Mouse (Mus musculus) CD4-positive helper T cell, adult 2 months (primary cell): Measurements from ENCODE around the gene Kif1a.
A peak's percentile ranks its signal among the peaks of the same experiment; 100 is the strongest.

Source experiments
- DNase-seq: peaks from one replicate; pipeline ENCODE4 v3.0.0-alpha.2; 2012; ENCODE audit warnings: low read depth, missing footprints, low spot score

The Kif1a gene

DNA sequence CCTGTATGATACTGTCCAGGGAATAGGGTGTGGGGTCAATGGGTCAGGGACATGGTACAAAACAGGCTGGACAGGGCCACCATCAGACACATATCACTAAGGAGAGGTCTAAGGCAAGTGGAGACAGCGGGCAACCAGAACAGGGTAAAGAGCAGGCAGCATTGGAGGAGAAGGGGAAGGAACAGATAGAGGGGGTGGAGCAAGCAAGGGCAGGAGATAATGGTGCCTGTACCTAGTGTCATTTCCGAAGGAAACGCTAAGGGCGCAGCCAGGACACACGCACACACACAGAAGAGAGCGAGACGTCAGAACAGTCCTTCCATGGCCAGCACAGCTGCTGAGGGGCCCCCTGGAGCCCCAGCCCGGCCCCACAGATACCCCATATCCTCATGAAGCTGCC lies 75.2 kb downstream of the Kif1a start:
- DNase-seq: no peak

DNA sequence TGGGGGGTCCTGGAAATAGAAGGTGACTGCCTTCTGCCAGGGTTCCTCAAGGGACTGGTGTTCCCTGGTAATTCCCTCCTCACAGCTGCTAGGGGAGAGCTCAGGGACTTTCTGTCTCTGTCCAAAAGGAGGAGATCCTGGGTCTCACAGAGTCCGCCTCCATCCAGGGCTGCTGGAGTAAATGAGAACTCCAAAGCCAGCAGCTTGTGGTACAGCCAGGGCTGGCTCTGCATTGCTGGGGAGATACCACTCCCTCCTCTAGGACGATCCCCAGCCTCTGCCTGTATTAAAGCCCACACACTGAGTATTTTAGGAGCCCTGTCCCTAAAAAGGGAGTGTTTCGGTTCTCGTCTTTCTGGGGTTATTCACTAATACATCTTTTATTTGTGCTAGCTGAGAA lies 81.1 kb downstream of the Kif1a start:
- DNase-seq: no peak

- no peak for DNase-seq
These were observed 83.0 kb downstream of the Kif1a start for GRCm38 (mm10) chr1:93018716-93019115.

DNA sequence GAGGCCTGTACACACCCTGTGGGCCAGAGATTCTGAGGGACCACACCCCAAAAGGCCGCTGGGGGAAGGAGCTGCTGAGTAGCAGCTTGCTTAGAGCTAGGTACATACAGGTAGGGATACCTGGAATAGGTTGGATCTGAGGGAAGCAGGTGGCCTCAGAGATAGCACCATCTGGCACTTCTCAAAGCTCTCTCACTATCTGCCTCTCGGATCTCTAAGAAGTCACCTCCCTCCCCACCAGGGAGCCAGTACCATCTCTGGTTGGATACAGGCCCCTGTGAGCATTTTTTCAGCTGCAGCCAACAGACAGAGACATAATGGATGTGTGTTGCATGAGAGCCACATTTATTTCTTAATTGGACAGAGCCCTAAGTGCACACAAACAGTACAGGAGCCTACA lies 86.6 kb downstream of the Kif1a start:
- DNase-seq: no peak

- DNase-seq: peak; percentile 27
These were observed 87.3 kb downstream of the Kif1a start for GRCm38 (mm10) chr1:93014460-93014859.

DNA sequence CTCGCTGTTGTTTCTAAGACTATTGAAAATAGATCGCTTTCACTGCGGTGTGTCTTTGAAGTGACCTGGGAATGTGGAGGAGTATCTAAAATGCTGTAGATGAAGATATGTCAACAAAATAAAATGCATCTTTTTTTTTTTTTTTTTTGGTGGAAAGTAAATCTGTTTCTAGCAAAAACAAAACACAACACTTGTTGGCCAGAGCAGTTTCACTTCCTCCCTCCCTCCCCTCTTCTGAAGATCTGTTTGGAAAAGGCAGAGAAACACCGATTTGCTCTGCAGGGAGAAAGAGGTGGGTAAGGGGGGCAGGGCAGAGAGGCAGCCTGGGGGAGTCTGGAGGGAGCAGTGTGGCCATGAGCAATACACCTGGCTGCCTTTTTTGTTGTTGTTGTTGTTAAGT lies 88.4 kb downstream of the Kif1a start:
- no peak for DNase-seq

GRCm38 (mm10) chr1:93012103-93012585 lies 89.6 kb downstream of the Kif1a start:
- DNase-seq: no peak

GRCm38 (mm10) chr1:93010731-93011130 lies 91.0 kb downstream of the Kif1a start:
- no peak for DNase-seq

- DNase-seq: no peak
These were observed 92.6 kb downstream of the Kif1a start for GRCm38 (mm10) chr1:93009196-93009595.

DNA sequence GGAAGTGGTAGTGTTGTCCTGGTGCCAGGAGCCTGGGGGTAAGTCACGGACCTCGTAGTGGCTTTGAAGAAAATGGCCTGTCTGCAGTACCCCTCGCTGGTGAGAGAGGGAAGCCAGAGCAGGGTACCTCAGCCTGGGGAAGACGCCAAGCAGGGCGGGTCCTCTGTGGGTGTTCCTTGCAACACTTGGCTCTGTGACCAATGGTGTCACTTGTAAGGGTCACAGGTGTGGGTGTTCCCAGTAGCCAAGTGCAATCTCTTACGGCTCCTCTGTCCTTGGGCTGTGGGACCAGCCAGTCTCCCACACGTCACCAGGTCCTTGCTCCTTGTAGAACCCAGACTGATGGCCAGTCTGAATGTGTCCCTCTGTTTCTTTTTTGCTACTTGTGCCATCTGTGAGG lies 95.7 kb downstream of the Kif1a start, which contains the start of gene Aqp12:
TSS of gene Aqp12 (plus strand) at position 274 of the 400 bp plus-strand sequence.
- no peak for DNase-seq

GRCm38 (mm10) chr1:92992880-92993279 lies 108.9 kb downstream of the Kif1a start:
- DNase-seq: no peak

DNA sequence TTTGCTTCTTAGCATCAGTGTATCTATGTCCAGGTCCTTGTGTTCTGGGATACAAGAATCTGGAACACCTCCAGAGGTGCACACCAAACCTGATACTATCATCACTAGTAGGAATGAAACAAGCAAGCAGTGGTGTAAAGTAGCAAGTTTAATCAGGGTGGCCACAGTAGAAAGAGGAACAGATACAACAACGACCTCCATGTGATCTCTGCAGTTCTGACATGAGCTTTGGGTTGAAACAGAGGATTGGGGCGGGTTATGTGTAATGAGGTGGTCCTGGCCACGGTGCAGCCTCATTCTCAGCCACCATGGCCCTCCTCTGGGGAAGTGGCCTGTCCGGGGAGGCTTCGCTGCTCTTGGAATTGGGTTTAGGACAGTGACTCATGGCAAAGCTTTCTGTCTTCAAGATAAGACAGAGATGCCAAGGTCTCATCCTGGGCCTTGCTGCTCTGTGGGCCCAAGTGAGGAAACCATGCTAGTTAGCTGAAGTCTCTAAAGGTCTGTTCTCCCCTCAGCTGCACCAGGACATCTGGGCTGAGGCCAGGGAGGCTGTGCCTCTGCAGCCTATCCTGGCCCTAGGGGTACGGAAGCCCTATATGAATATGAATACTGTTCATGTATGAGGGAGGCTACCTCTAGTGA lies 109.4 kb downstream of the Kif1a start:
- no peak for DNase-seq

DNA sequence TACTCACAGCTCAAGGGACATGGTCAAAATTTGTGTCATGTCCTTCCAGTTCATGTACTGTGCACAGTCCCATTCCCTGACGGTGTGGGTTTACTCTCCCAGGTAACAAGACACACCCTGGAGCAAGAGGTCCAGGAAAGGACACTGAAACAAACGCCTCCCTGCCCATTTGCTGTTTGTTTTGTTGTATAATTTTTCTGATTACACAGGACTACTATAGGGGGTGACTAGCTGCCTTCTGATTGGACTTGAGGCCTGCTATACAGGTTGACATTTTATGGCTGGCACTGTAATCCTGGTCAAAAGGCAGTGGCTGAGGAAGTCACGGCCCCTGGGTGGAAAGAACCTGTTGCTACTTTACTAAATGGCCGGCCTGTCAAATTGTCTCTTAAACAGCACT lies 111.9 kb downstream of the Kif1a start:
- no peak for DNase-seq

- no peak for DNase-seq
These were observed 112.9 kb downstream of the Kif1a start for GRCm38 (mm10) chr1:92988894-92989293.

GRCm38 (mm10) chr1:92984999-92985398 lies 116.8 kb downstream of the Kif1a start:
- no peak for DNase-seq

DNA sequence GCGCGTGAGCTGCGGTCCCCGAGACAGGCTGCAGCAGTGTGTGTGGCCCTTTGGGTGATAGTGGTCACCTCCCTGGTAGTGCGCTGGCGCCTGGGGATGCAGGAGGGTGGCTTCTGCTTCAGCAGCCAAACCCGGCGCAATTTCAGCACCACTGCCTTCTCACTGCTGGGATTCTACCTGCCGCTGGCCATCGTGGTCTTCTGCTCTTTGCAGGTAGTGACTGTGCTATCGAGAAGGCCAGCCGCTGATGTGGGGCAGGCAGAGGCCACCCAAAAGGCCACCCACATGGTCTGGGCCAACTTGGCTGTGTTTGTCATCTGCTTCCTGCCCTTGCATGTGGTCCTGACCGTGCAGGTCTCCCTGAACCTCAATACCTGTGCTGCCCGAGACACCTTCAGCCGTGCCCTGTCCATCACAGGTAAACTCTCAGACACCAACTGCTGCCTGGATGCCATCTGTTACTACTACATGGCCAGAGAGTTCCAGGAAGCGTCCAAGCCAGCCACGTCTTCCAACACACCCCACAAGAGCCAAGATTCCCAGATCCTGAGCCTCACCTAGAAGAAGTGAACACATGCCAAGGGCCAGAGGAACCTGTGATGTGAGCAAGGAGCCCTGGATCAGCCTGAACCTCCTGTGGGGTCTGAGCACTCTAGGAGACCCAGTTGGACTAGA lies 118.7 kb downstream of the Kif1a start:
- no peak for DNase-seq

- DNase-seq: no peak
These were observed 120.5 kb downstream of the Kif1a start for GRCm38 (mm10) chr1:92981056-92981845.

DNA sequence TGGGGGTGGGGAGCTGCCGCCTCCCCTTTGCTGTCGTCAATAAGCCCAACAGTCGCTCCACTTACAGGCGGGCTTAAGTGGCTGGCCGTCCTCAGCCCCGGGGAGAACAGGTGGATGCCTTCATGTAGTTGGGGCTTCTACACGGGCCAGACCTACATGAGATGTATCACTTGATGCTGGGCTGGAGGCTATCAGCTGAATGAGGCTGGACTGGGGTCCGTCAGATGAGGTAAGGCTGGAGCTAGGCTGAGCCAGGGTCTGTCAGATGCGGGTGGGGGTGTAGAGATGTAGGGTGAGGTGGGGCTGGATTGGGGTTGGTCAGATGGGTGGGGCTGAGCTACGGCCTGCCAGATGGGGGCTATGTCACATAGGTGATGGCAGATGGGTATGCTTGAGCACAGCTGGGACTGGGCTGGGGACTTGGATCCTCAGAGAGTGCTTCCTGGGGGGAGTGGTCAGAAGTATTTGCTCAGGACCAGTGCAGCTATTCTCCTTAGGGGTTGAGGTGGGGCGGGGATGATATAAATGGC lies 122.6 kb downstream of the Kif1a start:
- no peak for DNase-seq

DNA sequence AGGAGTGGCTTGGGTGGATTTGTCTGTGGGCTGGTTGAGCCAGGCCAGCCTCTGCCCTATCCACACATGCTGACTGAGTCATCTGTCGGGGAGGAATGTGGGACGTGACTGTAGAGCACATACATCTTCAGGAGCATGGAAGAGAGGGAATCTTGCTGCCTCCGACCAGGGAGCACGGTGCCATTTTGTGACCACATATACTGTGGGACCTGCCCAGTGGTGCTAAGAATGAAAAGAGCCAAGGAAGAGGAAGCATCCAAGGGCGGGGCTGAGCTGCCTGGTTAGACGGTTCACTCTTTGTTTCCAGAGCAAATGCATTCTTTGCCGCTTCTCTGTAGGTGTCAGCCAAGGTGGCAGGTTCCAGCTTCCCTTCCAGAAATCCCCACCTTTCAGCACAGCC lies 123.1 kb downstream of the Kif1a start:
- DNase-seq: no peak

GRCm38 (mm10) chr1:92976141-92976566 lies 125.6 kb downstream of the Kif1a start:
- no peak for DNase-seq

GRCm38 (mm10) chr1:92972854-92973253 lies 128.9 kb downstream of the Kif1a start:
- no peak for DNase-seq
